Mouse (Mus musculus) liver, adult 2 months (tissue): ENCODE measurements at regions not wholly inside any gene's neighbourhood (a gene's known extent, or its start where the extent isn't known, plus 50 kb on each side); places are given as distances from the start of the nearest gene placed in this dataset.

Source experiments
- CTCF ChIP-seq: fragments of 200-500 bp; IDR thresholded peaks from 2 replicates; pipeline ENCODE4 v1.5.1; 2011; ENCODE audit warnings: low read depth, low read length, control low read depth
- POLR2A ChIP-seq: fragments of 200-500 bp; IDR thresholded peaks from 2 replicates; pipeline ENCODE4 v1.6.1; 2011; ENCODE audit warnings: low read length, control low read depth; ENCODE audit not compliant: insufficient read depth; ENCODE audit errors: extremely low read depth

DNA sequence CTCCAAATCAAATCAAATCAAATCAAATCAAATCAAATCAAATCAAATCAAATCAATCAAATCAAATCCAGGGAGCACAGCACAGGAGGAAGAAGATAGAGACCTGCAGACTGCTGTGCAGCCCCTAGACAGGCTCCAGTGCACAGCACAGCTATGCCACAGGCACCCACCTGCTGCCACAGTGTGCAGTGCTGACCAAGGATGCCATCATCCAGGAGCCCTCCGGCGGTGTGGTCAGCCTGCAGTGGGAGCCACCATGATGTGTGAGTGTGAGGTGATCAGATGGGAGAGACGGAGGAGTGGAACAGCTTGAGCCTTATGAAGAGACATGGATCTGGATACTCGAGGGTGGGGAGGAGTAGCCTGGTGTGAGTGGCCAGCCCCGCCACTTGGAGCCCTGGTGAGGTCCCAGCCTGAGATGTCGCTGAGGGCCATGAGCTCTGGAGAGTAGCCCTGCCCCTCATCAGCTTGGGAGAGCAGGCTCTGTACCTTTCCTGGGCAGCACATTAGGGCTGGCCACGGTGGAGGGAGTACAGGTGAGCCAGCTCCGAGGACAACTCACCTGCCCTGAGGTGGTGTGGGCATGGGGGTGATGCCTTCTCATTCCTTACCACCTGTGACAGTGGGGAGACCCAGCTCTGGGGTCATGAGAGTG is 252.4 kb downstream of the Dact1 start:
- no peak for TF ChIP-seq CTCF
- TF ChIP-seq POLR2A, result no peak
